Mouse (Mus musculus): ENCODE measurements at regions not wholly inside any gene's neighbourhood (a gene's known extent, or its start where the extent isn't known, plus 50 kb on each side); places are given as distances from the start of the nearest gene placed in this dataset.

- ATAC-seq (ENCODE audit: low FRiP score, low TSS enrichment): no peak
- no peaks in the 10 kb centered on the region for H3K9me3 ChIP-seq (ENCODE audit: control insufficient read depth, low read length)
- no peak overlapping the region for H3K4me2 ChIP-seq (replicated peaks; ENCODE audit: low read depth)
- no peaks in the 10 kb centered on the region for H3K4me1 ChIP-seq (replicated peaks; ENCODE audit: control insufficient read depth, insufficient read depth)
- no peaks in the 10 kb centered on the region for H3K36me3 ChIP-seq (ENCODE audit: control insufficient read depth, insufficient read depth, low read length)
- no peak overlapping the region for H3K9ac ChIP-seq (ENCODE audit: low read length)
- no peak overlapping the region for H3K4me3 ChIP-seq (ENCODE audit: low read depth, low read length)
- TF ChIP-seq EP300 (optimal IDR thresholded peaks at IDR 0.05): no peak
- no peak for TF ChIP-seq CTCF (IDR thresholded peaks at IDR 0.05; ENCODE audit: low read depth)
- H3K27ac ChIP-seq (replicated peaks): no peak overlapping the region
- no peaks in the 10 kb centered on the region for H3K27me3 ChIP-seq (ENCODE audit: control insufficient read depth, insufficient read depth, low read length)
- 82% methylated on average over 5 of the region's 5 CpGs for WGBS
- no peak for DNase-seq (ENCODE audit: low spot score)
These were observed 86.9 kb upstream of the Cpm start for GRCm38 (mm10) chr10:117542351-117542750.

DNA sequence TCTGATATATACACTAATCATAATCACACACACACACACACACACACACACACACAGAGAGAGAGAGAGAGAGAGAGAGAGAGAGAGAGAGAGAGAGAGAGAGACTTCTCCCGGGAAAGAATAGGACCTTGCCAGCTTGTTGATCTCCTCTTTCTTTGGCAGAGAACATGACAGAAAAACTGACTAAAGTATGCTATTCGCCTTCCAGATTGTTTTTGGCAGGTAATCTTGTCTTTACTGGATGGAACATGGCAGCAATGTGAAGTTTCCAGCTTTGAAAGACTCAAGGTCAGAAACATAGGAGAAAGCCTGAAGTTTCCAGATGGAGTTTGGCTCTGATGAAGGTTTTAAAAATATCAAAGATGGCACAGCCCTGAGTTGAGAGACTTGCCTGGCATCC, 87.8 kb upstream of the Cpm start:
- H3K4me1 ChIP-seq (replicated peaks; ENCODE audit: control insufficient read depth, insufficient read depth): no peaks in the 10 kb centered on the region
- no peaks in the 10 kb centered on the region for H3K9me3 ChIP-seq (ENCODE audit: control insufficient read depth, low read length)
- 59% methylated on average over 2 of the region's 2 CpGs for WGBS
- H3K4me2 ChIP-seq (replicated peaks; ENCODE audit: low read depth): no peak overlapping the region
- no peak for DNase-seq (ENCODE audit: low spot score)
- no peaks in the 10 kb centered on the region for H3K36me3 ChIP-seq (ENCODE audit: control insufficient read depth, insufficient read depth, low read length)
- no peak overlapping the region for H3K9ac ChIP-seq (ENCODE audit: low read length)
- H3K4me3 ChIP-seq (ENCODE audit: low read depth, low read length): no peak overlapping the region
- H3K27ac ChIP-seq (replicated peaks): no peak overlapping the region
- ATAC-seq (ENCODE audit: low FRiP score, low TSS enrichment): no peak
- TF ChIP-seq CTCF (IDR thresholded peaks at IDR 0.05; ENCODE audit: low read depth): no peak
- TF ChIP-seq EP300 (optimal IDR thresholded peaks at IDR 0.05): no peak
- H3K27me3 ChIP-seq (ENCODE audit: control insufficient read depth, insufficient read depth, low read length): no peaks in the 10 kb centered on the region

- no peak for TF ChIP-seq CTCF (IDR thresholded peaks at IDR 0.05; ENCODE audit: low read depth)
- no peak for TF ChIP-seq EP300 (optimal IDR thresholded peaks at IDR 0.05)
- WGBS: 86% methylated on average over 2 of the region's 2 CpGs
- Histone ChIP-seq H3K27ac (replicated peaks) (no peak overlapping the region), H3K9me3 (ENCODE audit: control insufficient read depth, low read length) (no peaks in the 10 kb centered on the region), H3K9ac (ENCODE audit: low read length) (no peak overlapping the region), H3K36me3 (ENCODE audit: control insufficient read depth, insufficient read depth, low read length) (no peaks in the 10 kb centered on the region), H3K4me3 (ENCODE audit: low read depth, low read length) (no peak overlapping the region), H3K4me2 (replicated peaks; ENCODE audit: low read depth) (no peak overlapping the region), H3K27me3 (ENCODE audit: control insufficient read depth, insufficient read depth, low read length) (no peaks in the 10 kb centered on the region), H3K4me1 (replicated peaks; ENCODE audit: control insufficient read depth, insufficient read depth) (no peaks in the 10 kb centered on the region)
- ATAC-seq (ENCODE audit: low FRiP score, low TSS enrichment): no peak
- DNase-seq (ENCODE audit: low spot score): no peak
These were observed 88.4 kb upstream of the Cpm start for GRCm38 (mm10) chr10:117540747-117541398.

DNA sequence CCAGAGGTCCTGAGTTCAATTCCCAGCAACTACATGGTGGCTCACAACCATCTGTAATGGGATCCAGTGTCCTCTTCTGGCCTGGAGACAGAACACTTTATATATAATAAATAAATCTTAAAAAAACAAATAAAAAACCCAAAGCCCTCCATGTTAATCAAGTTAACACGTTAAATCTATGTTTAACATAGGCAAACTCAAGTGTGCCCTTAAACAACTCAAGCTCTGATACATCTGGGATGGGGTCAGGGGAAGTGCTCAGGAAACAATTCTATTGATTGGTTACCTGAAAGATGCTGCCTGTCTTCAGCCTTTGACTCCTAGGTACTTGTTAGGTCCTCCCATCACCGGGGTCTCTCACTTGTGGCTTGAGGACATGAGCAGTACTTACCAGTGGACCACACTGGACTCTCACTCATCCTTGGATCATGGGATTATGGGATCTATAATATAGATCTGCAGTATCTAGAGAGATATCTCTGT, 89.1 kb upstream of the Cpm start:
- H3K4me2 ChIP-seq (replicated peaks; ENCODE audit: low read depth): no peak overlapping the region
- WGBS: 79% methylated on average over 2 of the region's 2 CpGs

GRCm38 (mm10) chr10:117539532-117539931, 89.8 kb upstream of the Cpm start:
- Histone ChIP-seq H3K27ac (replicated peaks) (no peak overlapping the region), H3K9me3 (ENCODE audit: control insufficient read depth, low read length) (no peaks in the 10 kb centered on the region), H3K4me2 (replicated peaks; ENCODE audit: low read depth) (no peak overlapping the region), H3K9ac (ENCODE audit: low read length) (no peak overlapping the region), H3K4me1 (replicated peaks; ENCODE audit: control insufficient read depth, insufficient read depth) (no peaks in the 10 kb centered on the region), H3K4me3 (ENCODE audit: low read depth, low read length) (no peak overlapping the region), H3K36me3 (ENCODE audit: control insufficient read depth, insufficient read depth, low read length) (no peaks in the 10 kb centered on the region), H3K27me3 (ENCODE audit: control insufficient read depth, insufficient read depth, low read length) (no peaks in the 10 kb centered on the region)
- TF ChIP-seq CTCF (IDR thresholded peaks at IDR 0.05; ENCODE audit: low read depth) (no peak), EP300 (optimal IDR thresholded peaks at IDR 0.05) (no peak)
- DNase-seq (ENCODE audit: low spot score) (no peak), ATAC-seq (ENCODE audit: low FRiP score, low TSS enrichment) (no peak)
- WGBS: 44% methylated on average over 1 of the region's 1 CpGs

More for the DNA sequence above, 89.1 kb upstream of the Cpm start:
- H3K9ac ChIP-seq (ENCODE audit: low read length): no peak overlapping the region
- H3K9me3 ChIP-seq (ENCODE audit: control insufficient read depth, low read length): no peaks in the 10 kb centered on the region
- ATAC-seq (ENCODE audit: low FRiP score, low TSS enrichment): no peak
- H3K4me3 ChIP-seq (ENCODE audit: low read depth, low read length): no peak overlapping the region
- TF ChIP-seq EP300 (optimal IDR thresholded peaks at IDR 0.05): no peak
- H3K27me3 ChIP-seq (ENCODE audit: control insufficient read depth, insufficient read depth, low read length): no peaks in the 10 kb centered on the region
- no peak for DNase-seq (ENCODE audit: low spot score)
- H3K4me1 ChIP-seq (replicated peaks; ENCODE audit: control insufficient read depth, insufficient read depth): no peaks in the 10 kb centered on the region
- no peak overlapping the region for H3K27ac ChIP-seq (replicated peaks)
- H3K36me3 ChIP-seq (ENCODE audit: control insufficient read depth, insufficient read depth, low read length): no peaks in the 10 kb centered on the region

GRCm38 (mm10) chr10:117538725-117539124, 90.6 kb upstream of the Cpm start:
- DNase-seq (ENCODE audit: low spot score): no peak
- Histone ChIP-seq H3K27me3 (ENCODE audit: control insufficient read depth, insufficient read depth, low read length) (no peaks in the 10 kb centered on the region), H3K4me1 (replicated peaks; ENCODE audit: control insufficient read depth, insufficient read depth) (no peaks in the 10 kb centered on the region), H3K9ac (ENCODE audit: low read length) (no peak overlapping the region), H3K36me3 (ENCODE audit: control insufficient read depth, insufficient read depth, low read length) (no peaks in the 10 kb centered on the region), H3K4me2 (replicated peaks; ENCODE audit: low read depth) (no peak overlapping the region), H3K4me3 (ENCODE audit: low read depth, low read length) (no peak overlapping the region), H3K9me3 (ENCODE audit: control insufficient read depth, low read length) (no peaks in the 10 kb centered on the region), H3K27ac (replicated peaks) (no peak overlapping the region)
- 86% methylated on average over 5 of the region's 5 CpGs for WGBS
- ATAC-seq (ENCODE audit: low FRiP score, low TSS enrichment): no peak
- TF ChIP-seq CTCF (IDR thresholded peaks at IDR 0.05; ENCODE audit: low read depth): no peak
- TF ChIP-seq EP300 (optimal IDR thresholded peaks at IDR 0.05): no peak
